In the genomic region with DNA sequence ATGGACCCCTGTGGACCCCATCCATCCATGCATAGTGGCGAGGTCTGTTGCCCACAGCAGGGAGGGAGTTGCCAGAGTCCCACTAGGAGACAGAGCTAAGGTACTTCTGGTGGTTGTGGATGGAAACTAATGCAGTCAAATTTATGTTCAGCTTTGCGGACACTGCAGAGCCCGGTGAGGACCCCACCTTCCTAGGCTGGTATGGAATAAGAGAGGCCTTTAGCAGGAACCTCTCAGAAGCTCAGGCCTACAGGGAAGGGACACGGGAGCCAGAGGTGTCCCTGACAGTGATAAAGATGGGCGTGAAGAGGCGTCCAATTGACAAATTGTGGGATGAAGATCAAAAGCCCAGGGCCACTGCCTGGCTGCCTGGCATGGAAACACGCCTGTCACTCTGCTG, we compare ENCODE assay signal across 9 mouse cellular contexts.
DNase-seq lines count a peak whose midpoint lies in the region; ATAC-seq lines count a peak whose summit lies in the region.
"Had no signal": no experiment of that assay in that cellular context is flagged by ENCODE, and none has a peak within 500 bp of the region (broad histone marks: within the 10 kb centered on the region; RNA-seq: fewer than 3 reads in every experiment).

No protein-coding gene starts in this region.

- H3K27me3 ChIP-seq in heart, embryonic 15.5 days = no peaks in the 10 kb centered on the region
- H3K27me3 ChIP-seq in embryonic facial prominence, embryonic 14.5 days (replicated peaks; ENCODE audit: control insufficient read depth, insufficient read depth, low read length) = no peaks in the 10 kb centered on the region
- H3K27me3 ChIP-seq in hindbrain, embryonic 10.5 days (ENCODE audit: insufficient read depth, poor library complexity, severe bottlenecking) = peaks cover 32% of the 10 kb centered on the region
- 0 out of 2 replicates have a peak, but pooled peaks cover 4% of the 10 kb centered on the region for H3K27me3 ChIP-seq in midbrain, embryonic 14.5 days (ENCODE audit: control insufficient read depth, insufficient read depth, low read length)
- H3K27me3 ChIP-seq: lung, embryonic 15.5 days had no signal

- no peak for DNase-seq in heart, adult 8-10 months (ENCODE audit: low spot score)
- no peak for DNase-seq in embryonic facial prominence, embryonic 14.5 days (ENCODE audit: low spot score)
- DNase-seq in hindbrain, embryonic 10.5 days (ENCODE audit: low spot score) = no peak
- no peak for DNase-seq in midbrain, embryonic 14.5 days
- DNase-seq in T-cell, adult 2 months (ENCODE audit: low spot score) = no peak
- no peak for DNase-seq in ovary, postnatal 36 days (ENCODE audit: low spot score)
- DNase-seq: kidney, postnatal 25 days had no signal

- H3K9me3 ChIP-seq in heart, embryonic 15.5 days (replicated peaks) = no peaks in the 10 kb centered on the region
- no peaks in the 10 kb centered on the region for H3K9me3 ChIP-seq in embryonic facial prominence, embryonic 14.5 days (ENCODE audit: control insufficient read depth, low read length)
- H3K9me3 ChIP-seq in hindbrain, embryonic 10.5 days = no peaks in the 10 kb centered on the region
- H3K9me3 ChIP-seq in midbrain, embryonic 14.5 days (ENCODE audit: control insufficient read depth, low read length) = no peaks in the 10 kb centered on the region
- H3K9me3 ChIP-seq: lung, embryonic 15.5 days had no signal

- H3K4me1 ChIP-seq in heart, embryonic 15.5 days (replicated peaks) = peaks cover 9% of the 10 kb centered on the region
- no peaks in the 10 kb centered on the region for H3K4me1 ChIP-seq in embryonic facial prominence, embryonic 14.5 days (ENCODE audit: control insufficient read depth, insufficient read depth, low read length)
- peaks cover 15% of the 10 kb centered on the region for H3K4me1 ChIP-seq in hindbrain, embryonic 10.5 days (replicated peaks)
- H3K4me1 ChIP-seq in midbrain, embryonic 14.5 days (ENCODE audit: control insufficient read depth, insufficient read depth, low read length) = peaks cover 11% of the 10 kb centered on the region

- H3K36me3 ChIP-seq in heart, embryonic 15.5 days = no peaks in the 10 kb centered on the region
- no peaks in the 10 kb centered on the region for H3K36me3 ChIP-seq in embryonic facial prominence, embryonic 14.5 days (ENCODE audit: control insufficient read depth, insufficient read depth, low read length)
- H3K36me3 ChIP-seq in hindbrain, embryonic 10.5 days = no peaks in the 10 kb centered on the region
- no peaks in the 10 kb centered on the region for H3K36me3 ChIP-seq in midbrain, embryonic 14.5 days (ENCODE audit: control insufficient read depth, insufficient read depth, low read length)
- H3K36me3 ChIP-seq: lung, embryonic 15.5 days had no signal

- no peak overlapping the region for H3K9ac ChIP-seq in heart, embryonic 15.5 days
- H3K9ac ChIP-seq in embryonic facial prominence, embryonic 14.5 days (ENCODE audit: low read depth, low read length) = no peak overlapping the region
- peak overlapping the region; percentile 45 for H3K9ac ChIP-seq in midbrain, embryonic 14.5 days (replicated peaks; ENCODE audit: low read length)
- H3K9ac ChIP-seq: lung, embryonic 15.5 days had no signal

- H3K4me3 ChIP-seq in heart, embryonic 15.5 days = no peak overlapping the region
- H3K4me3 ChIP-seq in embryonic facial prominence, embryonic 14.5 days (ENCODE audit: low read depth, low read length) = no peak overlapping the region
- peak overlapping the region; percentile 43; the same call in 1 of the 2 replicates for H3K4me3 ChIP-seq in hindbrain, embryonic 10.5 days
- no peak overlapping the region for H3K4me3 ChIP-seq in midbrain, embryonic 14.5 days (replicated peaks; ENCODE audit: low read depth, low read length)

- 49% methylated on average over 7 of the region's 7 CpGs for WGBS in heart, embryonic 15.5 days
- WGBS in embryonic facial prominence, embryonic 14.5 days = 36% methylated on average over 7 of the region's 7 CpGs
- 30% methylated on average over 7 of the region's 7 CpGs for WGBS in hindbrain, embryonic 10.5 days
- WGBS in midbrain, embryonic 14.5 days = 33% methylated on average over 7 of the region's 7 CpGs

- peak overlapping the region; percentile 59 for H3K4me2 ChIP-seq in heart, embryonic 15.5 days
- peak overlapping the region; percentile 59; the same call in 1 of the 2 replicates for H3K4me2 ChIP-seq in embryonic facial prominence, embryonic 14.5 days (ENCODE audit: low read depth, low read length)
- peak overlapping the region; percentile 61 for H3K4me2 ChIP-seq in midbrain, embryonic 14.5 days (ENCODE audit: low read length)

- no peak for ATAC-seq in heart, embryonic 15.5 days (replicated peaks; ENCODE audit: insufficient number of reproducible peaks, insufficient read depth, low FRiP score, low read depth)
- no peak for ATAC-seq in embryonic facial prominence, embryonic 14.5 days (ENCODE audit: low read depth)
- ATAC-seq in midbrain, embryonic 14.5 days (ENCODE audit: low FRiP score, low TSS enrichment) = no peak

- no peak overlapping the region for H3K27ac ChIP-seq in heart, embryonic 15.5 days
- no peak overlapping the region for H3K27ac ChIP-seq in embryonic facial prominence, embryonic 14.5 days (replicated peaks; ENCODE audit: low read depth, low read length)
- peak overlapping the region; percentile 86 for H3K27ac ChIP-seq in hindbrain, embryonic 10.5 days
- no peak overlapping the region for H3K27ac ChIP-seq in midbrain, embryonic 14.5 days (replicated peaks; ENCODE audit: low read depth, low read length)
- H3K27ac ChIP-seq: lung, embryonic 15.5 days had no signal
